Mouse (Mus musculus): ENCODE measurements at regions not wholly inside any gene's neighbourhood (a gene's known extent, or its start where the extent isn't known, plus 50 kb on each side); places are given as distances from the start of the nearest gene placed in this dataset.

GRCm38 (mm10) chr1:113383717-113384116 lies 1519.0 kb upstream of the Dsel start:
- no peak for DNase-seq (ENCODE audit: extremely low read depth)
- in situ Hi-C loops (cut with MboI; ENCODE audit: low pct_ligation_motif_present, low pct_unique_long_range_greater_than_20kb, low sequenced_read_pairs) (no loop called here), dilution Hi-C loops (cut with MboI; ENCODE audit: extremely low pct_ligation_motif_present, extremely low pct_unique_long_range_greater_than_20kb, low sequenced_read_pairs) (no loop called here)
- Histone ChIP-seq H3K27ac (ENCODE audit: insufficient read depth, low read depth) (no peak overlapping the region), H3K27me3 (replicated peaks) (no peaks in the 10 kb centered on the region), H3K9me3 (replicated peaks; ENCODE audit: low read length) (peaks cover 30% of the 10 kb centered on the region), H3K36me3 (replicated peaks in 1 of 2; ENCODE audit: control insufficient read depth in 1 of 2, insufficient read depth in 1 of 2, low read length in 1 of 2) (no peaks in the 10 kb centered on the region), H3K4me1 (ENCODE audit: control insufficient read depth in 1 of 2, insufficient read depth in 2 of 2) (no peaks in the 10 kb centered on the region), H3K4me3 (replicated peaks in 1 of 3; ENCODE audit: low read depth in 2 of 3, low read length in 2 of 3, poor library complexity in 1 of 3) (no peak overlapping the region), H3K79me2 (replicated peaks; ENCODE audit: control insufficient read depth, extremely low read depth, insufficient read depth, poor library complexity, severe bottlenecking) (no peaks in the 10 kb centered on the region), H3K9ac (ENCODE audit: insufficient read depth, low read depth) (no peak overlapping the region), H3K4me2 (ENCODE audit: insufficient read depth, low read depth, poor library complexity, severe bottlenecking) (no peak overlapping the region)
- no peak for TF ChIP-seq HCFC1 (IDR thresholded peaks at IDR 0.05; ENCODE audit: low read depth, low read length)
- no peak for TF ChIP-seq ZKSCAN1 (IDR thresholded peaks at IDR 0.05; ENCODE audit: borderline replicate concordance, low read depth, low read length)
- TF ChIP-seq ZNF384 (IDR thresholded peaks at IDR 0.05; ENCODE audit: low read depth, low read length): no peak
- no peak for TF ChIP-seq MAZ (IDR thresholded peaks at IDR 0.05; ENCODE audit: low read depth, low read length)

GRCm38 (mm10) chr1:113372679-113373078 lies 1508.0 kb upstream of the Dsel start:
- Histone ChIP-seq H3K9me3 (replicated peaks; ENCODE audit: low read length) (peaks cover 24% of the 10 kb centered on the region), H3K9ac (ENCODE audit: insufficient read depth, low read depth) (no peak overlapping the region), H3K4me3 (replicated peaks in 1 of 3; ENCODE audit: low read depth in 2 of 3, low read length in 2 of 3, poor library complexity in 1 of 3) (no peak overlapping the region), H3K27me3 (replicated peaks) (no peaks in the 10 kb centered on the region), H3K79me2 (replicated peaks; ENCODE audit: control insufficient read depth, extremely low read depth, insufficient read depth, poor library complexity, severe bottlenecking) (no peaks in the 10 kb centered on the region), H3K4me2 (ENCODE audit: insufficient read depth, low read depth, poor library complexity, severe bottlenecking) (no peak overlapping the region), H3K27ac (ENCODE audit: insufficient read depth, low read depth) (no peak overlapping the region), H3K4me1 (ENCODE audit: control insufficient read depth in 1 of 2, insufficient read depth in 2 of 2) (no peaks in the 10 kb centered on the region), H3K36me3 (replicated peaks in 1 of 2; ENCODE audit: control insufficient read depth in 1 of 2, insufficient read depth in 1 of 2, low read length in 1 of 2) (no peaks in the 10 kb centered on the region)
- in situ Hi-C loops (cut with MboI; ENCODE audit: low pct_ligation_motif_present, low pct_unique_long_range_greater_than_20kb, low sequenced_read_pairs) (no loop called here), dilution Hi-C loops (cut with MboI; ENCODE audit: extremely low pct_ligation_motif_present, extremely low pct_unique_long_range_greater_than_20kb, low sequenced_read_pairs) (no loop called here)
- TF ChIP-seq E2F4 (IDR thresholded peaks at IDR 0.05; ENCODE audit: insufficient replicate concordance, low read depth, low read length) (no peak), CHD2 (IDR thresholded peaks at IDR 0.05; ENCODE audit: low read length) (no peak), ZC3H11A (IDR thresholded peaks at IDR 0.05; ENCODE audit: low read depth, low read length) (no peak), NELFE (IDR thresholded peaks at IDR 0.05; ENCODE audit: low read depth, low read length) (no peak), GABPA (IDR thresholded peaks at IDR 0.05; ENCODE audit: insufficient replicate concordance, low read depth, low read length) (no peak), CTCF (conservative IDR thresholded peaks at IDR 0.05 in 1 of 2, IDR thresholded peaks at IDR 0.05 in 1 of 2; ENCODE audit: low read depth in 2 of 2, low read length in 2 of 2) (no peak), UBTF (IDR thresholded peaks at IDR 0.05; ENCODE audit: low read depth, low read length) (no peak), KAT2A (IDR thresholded peaks at IDR 0.05; ENCODE audit: insufficient replicate concordance, low read length) (no peak), ZKSCAN1 (IDR thresholded peaks at IDR 0.05; ENCODE audit: borderline replicate concordance, low read depth, low read length) (no peak), RAD21 (IDR thresholded peaks at IDR 0.05; ENCODE audit: low read depth, low read length) (no peak), TCF12 (IDR thresholded peaks at IDR 0.05; ENCODE audit: low read depth, low read length) (no peak), MAFK (IDR thresholded peaks at IDR 0.05; ENCODE audit: insufficient replicate concordance, low read length) (no peak), JUND (conservative IDR thresholded peaks at IDR 0.05; ENCODE audit: low read depth, low read length) (no peak), NRF1 (IDR thresholded peaks at IDR 0.05; ENCODE audit: low read depth, low read length) (no peak), SMC3 (IDR thresholded peaks at IDR 0.05; ENCODE audit: low read depth, low read length) (no peak), ELF1 (IDR thresholded peaks at IDR 0.05; ENCODE audit: low read depth, low read length) (no peak)
- DNase-seq (ENCODE audit: extremely low read depth): no peak
